ENCODE assay signal across 32 mouse cellular contexts in the genomic region with DNA sequence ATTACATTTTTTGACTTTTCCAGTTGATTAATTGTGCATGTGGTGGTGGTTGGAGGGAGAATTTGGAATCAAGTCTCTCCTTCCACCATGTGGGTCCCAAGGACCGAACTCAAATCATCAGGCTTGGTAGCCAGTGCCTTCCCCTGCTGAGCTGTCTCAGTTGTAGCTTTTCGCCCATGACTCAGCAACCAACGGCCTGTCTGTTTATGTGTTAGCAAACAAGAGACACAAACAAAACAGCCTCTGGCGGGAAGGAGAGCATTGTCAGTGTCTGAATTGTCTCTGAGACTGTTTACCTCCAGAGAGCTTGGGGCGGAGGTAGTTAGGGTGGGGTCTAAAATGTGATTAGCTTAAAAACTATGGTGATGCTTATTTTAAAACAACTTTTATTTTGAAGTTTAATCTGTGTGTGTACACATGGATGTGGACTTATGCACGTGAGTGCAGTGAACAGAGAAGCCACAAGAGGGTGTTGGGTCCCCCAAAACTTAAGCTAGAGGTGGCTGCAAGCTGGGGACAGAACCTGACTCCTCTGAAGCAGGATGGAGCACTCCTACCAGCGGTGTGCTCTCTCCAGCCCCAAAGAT. TPM values are rescaled to one million over a fixed set of nuclear protein-coding genes. Genes with fewer than 3 reads are reported as not detected.
DNase-seq lines count a peak whose midpoint lies in the region; ATAC-seq and TF ChIP-seq lines count a peak whose summit lies in the region.
"Had no signal": no experiment of that assay in that cellular context is flagged by ENCODE, and none has a peak within 500 bp of the region (broad histone marks: within the 10 kb centered on the region; RNA-seq: fewer than 3 reads in every experiment).

No protein-coding gene starts in this region.

- H3K79me2 ChIP-seq in CH12.LX (replicated peaks; ENCODE audit: control insufficient read depth, extremely low read depth, insufficient read depth, poor library complexity, severe bottlenecking): no peaks in the 10 kb centered on the region

- WGBS in midbrain, embryonic 11.5 days: 87% methylated on average over 7 of the region's 7 CpGs
- 90% methylated on average over 7 of the region's 7 CpGs for WGBS in midbrain, embryonic 13.5 days

- no peak overlapping the region for H3K4me3 ChIP-seq in midbrain, embryonic 11.5 days (ENCODE audit: low read depth, low read length)
- no peak overlapping the region for H3K4me3 ChIP-seq in midbrain, embryonic 13.5 days (replicated peaks)
- H3K4me3 ChIP-seq in CH12.LX (replicated peaks in 1 of 3; ENCODE audit: low read depth in 2 of 3, low read length in 2 of 3, poor library complexity in 1 of 3) (no peak overlapping the region), ES-Bruce4 (ENCODE audit: low read depth, low read length) (no peak overlapping the region)
- H3K4me3 ChIP-seq: embryonic facial prominence, embryonic 10.5 days; embryonic facial prominence, embryonic 13.5 days; erythroblast, embryonic 14.5 days; forebrain, embryonic 12.5 days; forebrain, embryonic 15.5 days; heart, embryonic 12.5 days; heart, embryonic 15.5 days; hindbrain, embryonic 10.5 days; hindbrain, embryonic 13.5 days; intestine, embryonic 15.5 days had no signal

- no peak for ATAC-seq in midbrain, embryonic 11.5 days (ENCODE audit: low FRiP score)
- no peak for ATAC-seq in midbrain, embryonic 13.5 days
- ATAC-seq: forebrain, embryonic 15.5 days; intestine, embryonic 15.5 days had no signal

- TF ChIP-seq EP300 in CH12.LX (IDR thresholded peaks at IDR 0.05; ENCODE audit: low read length) (no peak), ES-Bruce4 (IDR thresholded peaks at IDR 0.05; ENCODE audit: insufficient read depth, low read depth, low read length) (peak; percentile 76)

- in situ Hi-C loops in CH12.LX (cut with MboI; ENCODE audit: low pct_ligation_motif_present, low pct_unique_long_range_greater_than_20kb, low sequenced_read_pairs): no loop called here

- H3K27me3 ChIP-seq in midbrain, embryonic 11.5 days (ENCODE audit: control insufficient read depth, insufficient read depth, low read length): no peaks in the 10 kb centered on the region
- H3K27me3 ChIP-seq in midbrain, embryonic 13.5 days: no peaks in the 10 kb centered on the region
- H3K27me3 ChIP-seq in CH12.LX (replicated peaks) (no peaks in the 10 kb centered on the region), ES-Bruce4 (ENCODE audit: control insufficient read depth, insufficient read depth, low read length, poor library complexity, severe bottlenecking) (no peaks in the 10 kb centered on the region)
- H3K27me3 ChIP-seq: embryonic facial prominence, embryonic 13.5 days; forebrain, embryonic 15.5 days; heart, embryonic 12.5 days; heart, embryonic 15.5 days; hindbrain, embryonic 13.5 days; intestine, embryonic 15.5 days had no signal

- TF ChIP-seq POLR2A in CH12.LX (IDR thresholded peaks at IDR 0.05; ENCODE audit: low read depth, low read length) (no peak), ES-Bruce4 (IDR thresholded peaks at IDR 0.05; ENCODE audit: insufficient read depth, low read length) (no peak)

- dilution Hi-C loops in CH12.LX (cut with MboI; ENCODE audit: extremely low pct_ligation_motif_present, extremely low pct_unique_long_range_greater_than_20kb, low sequenced_read_pairs): no loop called here

- DNase-seq in midbrain, embryonic 11.5 days (ENCODE audit: low spot score, missing footprints): peak; percentile 68
- DNase-seq in CH12.LX (ENCODE audit: extremely low read depth): no peak
- peak; percentile 63 for DNase-seq in R1 (ENCODE audit: low read depth, low spot score)
- no peak for DNase-seq in adrenal gland, postnatal 10 days
- no peak for DNase-seq in embryo, embryonic 11 days
- DNase-seq in cerebellum, adult 18-20 months: no peak
- DNase-seq: adrenal gland, postnatal 14 days; cerebellum, adult 11-12 months; cerebellum, adult 9-10 months; cerebellum, postnatal 25 days; gastrocnemius, postnatal 10 days; gastrocnemius, postnatal 36 days; heart, postnatal 10 days; heart, postnatal 36 days; kidney, adult 11 months had no signal

- H3K4me2 ChIP-seq in midbrain, embryonic 11.5 days: no peak overlapping the region
- H3K4me2 ChIP-seq in midbrain, embryonic 13.5 days (replicated peaks): no peak overlapping the region
- H3K4me2 ChIP-seq in CH12.LX (ENCODE audit: insufficient read depth, low read depth, poor library complexity, severe bottlenecking): no peak overlapping the region
- H3K4me2 ChIP-seq: embryonic facial prominence, embryonic 13.5 days; forebrain, embryonic 12.5 days; forebrain, embryonic 15.5 days; heart, embryonic 12.5 days; heart, embryonic 15.5 days; hindbrain, embryonic 13.5 days; intestine, embryonic 15.5 days had no signal

- no peak for TF ChIP-seq RAD21 in CH12.LX (IDR thresholded peaks at IDR 0.05; ENCODE audit: low read depth, low read length)

- H3K36me3 ChIP-seq in midbrain, embryonic 11.5 days (ENCODE audit: control insufficient read depth, insufficient read depth, low read length): no peaks in the 10 kb centered on the region
- no peaks in the 10 kb centered on the region for H3K36me3 ChIP-seq in midbrain, embryonic 13.5 days
- H3K36me3 ChIP-seq in CH12.LX (replicated peaks in 1 of 2; ENCODE audit: control insufficient read depth in 1 of 2, insufficient read depth in 1 of 2, low read length in 1 of 2) (no peaks in the 10 kb centered on the region), ES-Bruce4 (ENCODE audit: control insufficient read depth, insufficient read depth, low read length, poor library complexity, severe bottlenecking) (no peaks in the 10 kb centered on the region)
- H3K36me3 ChIP-seq: embryonic facial prominence, embryonic 10.5 days; embryonic facial prominence, embryonic 13.5 days; forebrain, embryonic 12.5 days; forebrain, embryonic 15.5 days; heart, embryonic 12.5 days; heart, embryonic 15.5 days; hindbrain, embryonic 10.5 days; hindbrain, embryonic 13.5 days; intestine, embryonic 15.5 days had no signal

- H3K9me3 ChIP-seq in midbrain, embryonic 11.5 days (ENCODE audit: control insufficient read depth, low read length): no peaks in the 10 kb centered on the region
- no peaks in the 10 kb centered on the region for H3K9me3 ChIP-seq in midbrain, embryonic 13.5 days
- H3K9me3 ChIP-seq in CH12.LX (replicated peaks; ENCODE audit: low read length): no peaks in the 10 kb centered on the region
- H3K9me3 ChIP-seq in ES-Bruce4 (replicated peaks; ENCODE audit: control insufficient read depth, insufficient read depth, low read length, poor library complexity, severe bottlenecking): no peaks in the 10 kb centered on the region
- H3K9me3 ChIP-seq: embryonic facial prominence, embryonic 10.5 days; embryonic facial prominence, embryonic 13.5 days; forebrain, embryonic 12.5 days; forebrain, embryonic 15.5 days; heart, embryonic 15.5 days; hindbrain, embryonic 10.5 days; hindbrain, embryonic 13.5 days; intestine, embryonic 15.5 days had no signal

- no peak overlapping the region for H3K9ac ChIP-seq in midbrain, embryonic 11.5 days (ENCODE audit: low read length)
- no peak overlapping the region for H3K9ac ChIP-seq in midbrain, embryonic 13.5 days (replicated peaks)
- H3K9ac ChIP-seq in CH12.LX (ENCODE audit: insufficient read depth, low read depth) (no peak overlapping the region), ES-Bruce4 (ENCODE audit: low read depth, poor library complexity, severe bottlenecking) (no peak overlapping the region)
- H3K9ac ChIP-seq: embryonic facial prominence, embryonic 13.5 days; forebrain, embryonic 12.5 days; forebrain, embryonic 15.5 days; heart, embryonic 12.5 days; heart, embryonic 15.5 days; hindbrain, embryonic 13.5 days; intestine, embryonic 15.5 days had no signal

- 0 out of 4 replicates have a peak, but pooled peaks of 1 of the 2 experiments have one; percentile 4 for TF ChIP-seq CTCF in CH12.LX (conservative IDR thresholded peaks at IDR 0.05 in 1 of 2, IDR thresholded peaks at IDR 0.05 in 1 of 2; ENCODE audit: low read depth in 2 of 2, low read length in 2 of 2)
- no peak for TF ChIP-seq CTCF in ES-Bruce4 (IDR thresholded peaks at IDR 0.05; ENCODE audit: low read depth, low read length)

- H3K27ac ChIP-seq in midbrain, embryonic 11.5 days (ENCODE audit: low read depth, low read length): no peak overlapping the region
- no peak overlapping the region for H3K27ac ChIP-seq in midbrain, embryonic 13.5 days
- no peak overlapping the region for H3K27ac ChIP-seq in CH12.LX (ENCODE audit: insufficient read depth, low read depth)
- no peak overlapping the region for H3K27ac ChIP-seq in ES-Bruce4 (ENCODE audit: insufficient read depth, low read length)
- H3K27ac ChIP-seq: embryonic facial prominence, embryonic 10.5 days; embryonic facial prominence, embryonic 13.5 days; forebrain, embryonic 12.5 days; forebrain, embryonic 15.5 days; heart, embryonic 15.5 days; hindbrain, embryonic 10.5 days; hindbrain, embryonic 13.5 days; intestine, embryonic 15.5 days had no signal

- H3K4me1 ChIP-seq in midbrain, embryonic 11.5 days (ENCODE audit: control insufficient read depth, insufficient read depth, low read length): no peaks in the 10 kb centered on the region
- H3K4me1 ChIP-seq in midbrain, embryonic 13.5 days (replicated peaks): no peaks in the 10 kb centered on the region
- H3K4me1 ChIP-seq in CH12.LX (ENCODE audit: control insufficient read depth in 1 of 2, insufficient read depth in 2 of 2): no peaks in the 10 kb centered on the region
- peaks cover 5% of the 10 kb centered on the region for H3K4me1 ChIP-seq in ES-Bruce4 (ENCODE audit: control insufficient read depth, insufficient read depth, low read length)
- H3K4me1 ChIP-seq: embryonic facial prominence, embryonic 10.5 days; embryonic facial prominence, embryonic 13.5 days; forebrain, embryonic 12.5 days; heart, embryonic 12.5 days; heart, embryonic 15.5 days; hindbrain, embryonic 10.5 days; intestine, embryonic 15.5 days had no signal

TF ChIP-seq in CH12.LX, 34 proteins besides CTCF, POLR2A, EP300 and RAD21 (continues in another document):
- TF ChIP-seq BHLHE40 (IDR thresholded peaks at IDR 0.05; ENCODE audit: low read depth, low read length): peak; percentile 42; the same call in 1 of the 2 replicates

RNA-seq across cellular contexts. Expression of gene Creg2, which starts 12.9 kb away (rescaled TPM):
- 0.41 and 0.82 TPM in 2 replicates for polyA plus RNA-seq in midbrain, embryonic 11.5 days (2014; fragmentation: Nextera tagmentation; extraction: Ambion mirVana)
- polyA plus RNA-seq in midbrain, embryonic 13.5 days (2015; fragmentation: Nextera tagmentation; extraction: Ambion mirVana): 3.7 and 3.8 TPM in 2 replicates
- total RNA-seq in CH12.LX (2012; rRNA removed) (not detected in 2 replicates), CH12.LX (2014; rRNA removed) (not detected in 2 replicates)
- polyA plus RNA-seq in CH12.LX (2012; ENCODE audit: insufficient read length, low read depth) (not detected in 2 replicates), ES-Bruce4 (2011; ENCODE audit: insufficient read depth, insufficient read length, low read depth, missing spikeins) (not detected in 2 replicates)
- total RNA-seq in adrenal gland, postnatal 10 days (2021): 1 to 10 TPM in 1 of 2 experiments, under 1 TPM in 1; 0.36 to 1.1 TPM
- total RNA-seq: common myeloid progenitor, adult 5-6 weeks; gastrocnemius, postnatal 36 days; granulocyte monocyte progenitor cell, adult 5-6 weeks; heart, postnatal 10 days; heart, postnatal 36 days; MEL had no signal
- polyA plus RNA-seq: erythroblast, embryonic 14.5 days had no signal

RNA-seq across cellular contexts. Expression of gene Rfx8, which starts 56.7 kb away (rescaled TPM):
- 0.15 and 0.39 TPM in 2 replicates for polyA plus RNA-seq in midbrain, embryonic 11.5 days (2014; fragmentation: Nextera tagmentation; extraction: Ambion mirVana)
- polyA plus RNA-seq in midbrain, embryonic 13.5 days (2015; fragmentation: Nextera tagmentation; extraction: Ambion mirVana): 0.13 and 0.28 TPM in 2 replicates
- total RNA-seq in CH12.LX (2012; rRNA removed): not detected in 2 replicates
- not detected in 2 replicates for total RNA-seq in CH12.LX (2014; rRNA removed)
- not detected in 2 replicates for polyA plus RNA-seq in CH12.LX (2012; ENCODE audit: insufficient read length, low read depth)
- polyA plus RNA-seq in ES-Bruce4 (2011; ENCODE audit: insufficient read depth, insufficient read length, low read depth, missing spikeins): not detected in 2 replicates
- total RNA-seq in adrenal gland, postnatal 10 days (2021): under 1 TPM; 0.21 to 0.48 TPM
- total RNA-seq: adrenal gland, adult 18-20 months; gastrocnemius, adult 18-20 months; gastrocnemius, postnatal 36 days; granulocyte monocyte progenitor cell, adult 5-6 weeks; MEL had no signal
- polyA plus RNA-seq: forebrain, embryonic 12.5 days; forebrain, embryonic 15.5 days had no signal

Comparison
In these comparisons a context has a peak if more than half of its experiments do, and no peak if none do; other contexts are left out.
1. DNase-seq: peak in midbrain, embryonic 11.5 days (single experiment) and R1 (single experiment); none in CH12.LX (single experiment), adrenal gland, postnatal 10 days (single experiment), embryo, embryonic 11 days (single experiment) and cerebellum, adult 18-20 months (0 of 2).